In the genomic region with DNA sequence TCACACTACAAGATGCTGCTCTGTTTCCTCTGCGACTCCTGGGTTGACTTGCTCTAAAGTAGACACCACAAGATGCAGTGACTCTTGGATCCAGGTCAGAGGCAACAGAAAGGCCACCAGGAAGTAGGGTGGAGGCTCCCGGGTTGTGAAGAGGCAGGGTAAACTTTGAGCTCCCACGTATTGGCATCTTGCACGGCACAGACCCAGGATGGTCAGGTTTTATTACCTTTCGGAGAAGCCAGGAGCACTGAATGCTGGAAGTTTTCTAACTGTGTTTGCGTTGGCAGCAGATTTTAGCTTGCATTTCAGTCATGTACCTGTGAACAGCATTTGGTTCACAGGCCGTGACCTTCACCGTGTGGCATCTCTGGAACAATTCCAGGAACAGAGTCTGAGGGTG, we compare ENCODE assay signal across 21 mouse cellular contexts.
DNase-seq lines count a peak whose midpoint lies in the region; ATAC-seq lines count a peak whose summit lies in the region.
"Had no signal": no experiment of that assay in that cellular context is flagged by ENCODE, and none has a peak within 500 bp of the region (broad histone marks: within the 10 kb centered on the region; RNA-seq: fewer than 3 reads in every experiment).

No protein-coding gene starts in this region.

- H3K4me1 ChIP-seq in kidney, embryonic 16.5 days (ENCODE audit: insufficient read depth, low read length): peaks cover 32% of the 10 kb centered on the region
- H3K4me1 ChIP-seq: hindbrain, embryonic 12.5 days; liver, embryonic 15.5 days; midbrain, embryonic 13.5 days had no signal

- 48% methylated on average over 8 of the region's 8 CpGs for WGBS in kidney, embryonic 16.5 days

- DNase-seq in adrenal gland, adult 2 months: peak; percentile 41
- DNase-seq in adrenal gland, postnatal 14 days: no peak
- peak; percentile 22 to 30 for DNase-seq in kidney, postnatal 36 days
- DNase-seq in urinary bladder, postnatal 14 days (ENCODE audit: low spot score): peak; percentile 51
- no peak for DNase-seq in urinary bladder, postnatal 10 days (ENCODE audit: low spot score)
- DNase-seq in neural tube, embryonic 10.5 days (ENCODE audit: extremely low spot score, low spot score): no peak
- no peak for DNase-seq in cerebellum, adult 11 months
- DNase-seq: cerebellum, adult 18-20 months; cerebellum, postnatal 14 days; forebrain, postnatal 0 days; gastrocnemius, postnatal 25 days; heart, adult 2 months; lung, postnatal 10 days; thymus, postnatal 25 days had no signal

- ATAC-seq in kidney, embryonic 16.5 days (ENCODE audit: low FRiP score, low TSS enrichment): no peak
- ATAC-seq: CD4-positive, CD25-positive, alpha-beta regulatory T cell, adult 4 months; forebrain, postnatal 0 days; midbrain, embryonic 13.5 days had no signal

- H3K27ac ChIP-seq in kidney, embryonic 16.5 days (ENCODE audit: low read length): no peak overlapping the region
- H3K27ac ChIP-seq: heart, adult 2 months; hindbrain, embryonic 12.5 days; kidney, postnatal 0 days; limb, embryonic 13.5 days; liver, embryonic 15.5 days; midbrain, embryonic 13.5 days had no signal

- no peak overlapping the region for H3K4me2 ChIP-seq in kidney, embryonic 16.5 days (replicated peaks; ENCODE audit: low read depth, low read length)
- H3K4me2 ChIP-seq: hindbrain, embryonic 12.5 days; limb, embryonic 13.5 days; liver, embryonic 15.5 days; midbrain, embryonic 13.5 days had no signal

- no peak overlapping the region for H3K4me3 ChIP-seq in kidney, embryonic 16.5 days (ENCODE audit: low read length)
- H3K4me3 ChIP-seq: heart, adult 2 months; hindbrain, embryonic 12.5 days; limb, embryonic 13.5 days; liver, embryonic 15.5 days; midbrain, embryonic 13.5 days had no signal

- H3K9ac ChIP-seq in kidney, embryonic 16.5 days (replicated peaks; ENCODE audit: low read length): no peak overlapping the region
- H3K9ac ChIP-seq: forebrain, postnatal 0 days; hindbrain, embryonic 12.5 days; limb, embryonic 13.5 days; liver, embryonic 15.5 days; midbrain, embryonic 13.5 days had no signal

- no peaks in the 10 kb centered on the region for H3K36me3 ChIP-seq in kidney, embryonic 16.5 days (ENCODE audit: insufficient read depth, low read length)
- H3K36me3 ChIP-seq: hindbrain, embryonic 12.5 days; limb, embryonic 13.5 days; liver, embryonic 15.5 days; midbrain, embryonic 13.5 days had no signal

- no peaks in the 10 kb centered on the region for H3K27me3 ChIP-seq in kidney, embryonic 16.5 days (ENCODE audit: insufficient read depth, low read length)
- H3K27me3 ChIP-seq: hindbrain, embryonic 12.5 days; limb, embryonic 13.5 days; liver, embryonic 15.5 days; midbrain, embryonic 13.5 days had no signal

- H3K9me3 ChIP-seq in kidney, embryonic 16.5 days (ENCODE audit: low read length): no peaks in the 10 kb centered on the region
- H3K9me3 ChIP-seq: hindbrain, embryonic 12.5 days; limb, embryonic 13.5 days; liver, embryonic 15.5 days; midbrain, embryonic 13.5 days had no signal

Comparison
In these comparisons a context has a peak if more than half of its experiments do, and no peak if none do; other contexts are left out.
1. DNase-seq: peak in adrenal gland, adult 2 months (single experiment), kidney, postnatal 36 days (2 of 2) and urinary bladder, postnatal 14 days (single experiment); none in adrenal gland, postnatal 14 days (single experiment), urinary bladder, postnatal 10 days (single experiment), neural tube, embryonic 10.5 days (single experiment) and cerebellum, adult 11 months (single experiment).